Mouse (Mus musculus): Measurements from ENCODE around the gene Sowahc.

The Sowahc gene

DNA sequence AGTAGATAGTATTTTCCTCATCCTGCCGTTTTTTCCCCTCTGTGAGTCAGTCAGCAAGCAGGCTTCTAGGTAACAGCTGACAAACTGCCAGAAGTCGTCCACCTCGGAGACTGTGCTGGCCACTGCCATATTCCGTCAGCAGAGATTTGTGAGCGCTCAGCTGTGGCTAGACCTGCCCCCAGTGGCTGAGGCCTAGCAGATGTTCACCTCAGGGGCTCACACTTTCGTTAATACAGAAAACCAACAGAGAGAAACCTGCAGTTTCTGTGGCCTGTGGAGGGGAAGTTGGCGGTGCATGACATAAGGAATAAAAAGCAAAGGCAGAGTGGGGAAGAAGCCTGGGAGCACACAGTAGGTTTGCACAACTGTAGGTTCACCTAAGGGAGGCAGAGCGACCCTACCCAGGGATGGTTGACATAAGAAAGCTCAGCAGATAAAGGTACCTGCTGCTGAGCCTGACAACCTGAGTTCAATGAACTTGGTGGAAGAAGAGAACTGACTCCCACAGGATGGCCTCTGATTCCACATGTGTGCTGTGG is 31.9 kb downstream of the Sowahc start:
- no peak for DNase-seq (ENCODE audit: low spot score)

DNA sequence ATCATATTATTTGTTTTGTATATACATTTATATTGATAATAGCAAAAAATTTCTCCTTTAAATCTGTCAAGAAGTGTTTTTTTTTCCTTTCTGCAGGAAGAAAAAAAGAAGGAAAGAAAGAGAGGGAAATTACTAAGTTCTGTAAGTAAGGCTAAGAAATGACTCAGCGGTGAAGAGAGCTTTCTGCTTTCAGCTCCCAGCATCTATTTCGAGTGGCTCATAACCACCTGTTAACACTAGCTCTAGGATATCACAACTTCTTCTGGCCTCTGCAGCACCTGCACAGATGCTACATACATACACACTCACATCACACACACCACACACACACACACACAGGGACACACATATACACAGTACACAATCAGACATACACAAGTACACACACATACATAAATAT is 34.8 kb downstream of the Sowahc start:
- DNase-seq (ENCODE audit: low spot score), result no peak

DNA sequence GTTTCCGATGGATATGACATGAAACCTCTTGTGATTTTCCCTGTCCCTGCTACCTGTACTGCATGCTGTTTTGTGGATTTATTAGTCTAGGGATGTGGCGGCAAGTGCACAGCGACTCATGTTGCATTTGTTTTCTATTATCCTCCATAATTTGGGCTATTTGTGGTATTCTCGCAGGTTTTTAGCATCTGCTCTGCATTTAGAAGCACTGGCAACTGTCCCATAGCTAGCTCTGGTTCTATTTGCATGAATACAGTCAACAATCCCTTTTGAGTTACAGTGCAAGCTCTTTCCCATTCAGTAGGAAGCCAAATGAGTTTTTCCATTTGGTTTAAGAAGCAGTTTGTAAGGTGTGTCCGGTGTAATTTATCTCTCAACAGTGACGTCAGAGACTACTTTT is 37.8 kb downstream of the Sowahc start:
- no peak for DNase-seq (ENCODE audit: low spot score)

DNA sequence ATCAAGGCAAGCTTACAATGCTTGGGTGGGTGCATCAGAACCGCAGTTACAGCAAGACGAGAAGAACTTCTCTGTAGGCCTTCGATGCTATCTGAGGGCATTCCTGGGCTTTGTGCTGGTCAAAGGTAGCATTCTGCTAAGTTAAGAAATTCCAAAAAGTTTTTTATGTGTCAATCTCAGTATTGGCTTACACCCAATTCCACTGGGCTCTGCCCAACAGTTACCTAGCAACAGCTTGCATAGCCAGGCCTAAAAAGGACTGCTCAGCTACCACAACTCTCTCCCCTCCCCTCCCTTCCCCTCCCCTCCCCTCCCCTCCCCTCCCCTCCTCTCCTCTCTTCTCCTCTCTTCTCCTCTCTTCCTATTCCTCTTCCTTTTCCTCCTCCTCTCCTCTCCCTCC is 39.9 kb downstream of the Sowahc start:
- no peak for DNase-seq (ENCODE audit: low spot score)

DNA sequence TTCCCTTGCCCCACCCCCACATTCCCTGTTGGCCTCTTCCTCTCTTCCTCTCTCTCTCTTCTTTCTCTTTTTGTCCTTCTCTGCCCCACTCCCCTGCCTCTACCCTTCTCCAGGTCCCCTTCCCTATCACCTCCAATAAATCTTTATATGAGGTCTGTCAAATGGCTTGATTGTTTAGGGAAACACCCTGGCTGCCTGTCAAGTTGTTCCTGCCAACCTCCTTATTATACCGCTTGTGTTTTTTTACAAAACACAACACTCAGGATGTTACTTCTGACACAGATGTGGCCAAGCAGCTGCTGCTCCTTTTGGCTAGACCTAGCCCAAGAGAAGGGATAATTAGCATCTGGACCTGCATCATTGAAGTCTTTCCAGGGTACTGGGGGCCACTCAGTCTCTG is 40.3 kb downstream of the Sowahc start:
- DNase-seq (ENCODE audit: low spot score), result no peak

DNA sequence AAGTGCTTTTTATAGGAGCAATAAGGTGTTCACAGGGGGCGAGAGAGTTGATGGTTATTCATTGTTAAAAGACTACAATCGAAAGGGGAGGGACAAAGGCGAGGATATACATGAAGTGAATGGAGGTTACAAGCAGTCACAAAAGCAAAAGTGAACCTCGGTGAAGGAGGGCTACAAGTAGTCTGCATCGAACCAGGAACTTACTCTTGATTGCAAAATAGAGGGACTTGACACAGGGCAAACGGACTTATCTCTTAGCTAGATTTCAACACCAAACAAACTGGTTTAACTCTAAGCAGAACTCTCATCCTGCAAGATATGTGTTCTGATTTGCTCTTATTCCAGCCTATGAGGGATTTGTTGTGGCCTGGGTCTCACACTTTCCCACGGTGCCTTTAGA is 41.2 kb downstream of the Sowahc start:
- no peak for DNase-seq (ENCODE audit: low spot score)

DNA sequence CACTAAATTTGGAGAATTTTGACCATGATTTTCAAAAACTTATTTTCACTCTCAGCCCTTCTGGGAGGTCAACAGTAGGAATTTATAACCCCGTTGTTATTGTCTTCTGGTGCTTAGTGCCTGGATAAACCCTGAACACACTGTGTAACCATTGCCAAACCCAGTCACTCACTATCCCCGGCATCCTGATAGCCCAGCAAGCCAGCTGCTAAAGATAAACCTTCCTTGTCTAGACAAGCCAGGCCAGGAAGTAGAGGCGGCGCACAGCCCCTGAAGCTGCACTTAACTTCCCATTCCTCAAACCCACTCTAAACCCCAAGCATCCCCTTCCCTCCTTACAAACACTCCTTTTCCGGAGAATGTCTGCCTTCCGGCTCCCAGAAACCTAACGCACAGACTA is 43.3 kb downstream of the Sowahc start:
- DNase-seq (ENCODE audit: low spot score), result no peak

- no peak for DNase-seq (ENCODE audit: low spot score)
These were observed 43.9 kb downstream of the Sowahc start for GRCm38 (mm10) chr10:59265674-59266073.

DNA sequence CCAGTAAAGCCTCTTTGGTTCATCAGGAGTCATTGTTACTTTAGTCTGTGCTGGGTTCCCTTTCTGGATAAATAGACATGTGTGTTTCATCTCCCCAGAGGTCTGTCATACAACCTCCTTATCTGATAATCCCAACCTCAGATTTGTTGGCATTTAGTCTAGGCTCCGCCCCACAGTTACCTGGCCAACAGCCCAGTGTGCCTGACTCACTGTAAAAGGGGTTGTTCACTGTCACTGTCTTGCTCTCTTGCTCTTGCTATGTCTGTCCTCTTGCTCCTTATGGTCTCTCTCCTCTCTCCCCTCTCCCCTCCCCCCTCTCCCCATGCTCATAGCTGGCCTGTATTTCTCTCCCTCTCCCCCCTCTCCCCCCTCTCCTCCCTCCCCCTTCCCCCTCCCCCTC is 44.3 kb downstream of the Sowahc start:
- DNase-seq (ENCODE audit: low spot score), result no peak

GRCm38 (mm10) chr10:59267275-59267674 is 45.5 kb downstream of the Sowahc start:
- DNase-seq (ENCODE audit: low spot score), result no peak

DNA sequence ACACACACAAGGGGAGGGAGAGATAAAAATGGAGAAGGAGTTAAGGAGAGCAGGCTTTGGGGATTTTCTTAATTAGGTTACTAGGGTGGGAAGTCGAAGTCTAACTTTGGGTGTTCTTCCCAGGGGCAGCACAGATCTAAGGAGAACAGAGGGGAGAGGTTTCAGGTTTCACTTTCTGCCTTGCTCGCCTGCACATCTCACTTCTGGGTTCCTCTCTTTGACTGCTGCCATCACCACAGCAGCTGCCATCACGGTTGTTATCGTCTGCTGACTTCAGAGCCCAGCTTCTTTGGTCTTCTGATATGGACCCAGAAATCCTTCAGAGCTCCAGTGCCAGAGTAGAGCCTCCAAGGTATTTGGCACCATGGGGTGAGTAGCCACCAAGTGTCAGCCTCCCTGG is 46.4 kb downstream of the Sowahc start:
- DNase-seq (ENCODE audit: low spot score), result no peak

DNA sequence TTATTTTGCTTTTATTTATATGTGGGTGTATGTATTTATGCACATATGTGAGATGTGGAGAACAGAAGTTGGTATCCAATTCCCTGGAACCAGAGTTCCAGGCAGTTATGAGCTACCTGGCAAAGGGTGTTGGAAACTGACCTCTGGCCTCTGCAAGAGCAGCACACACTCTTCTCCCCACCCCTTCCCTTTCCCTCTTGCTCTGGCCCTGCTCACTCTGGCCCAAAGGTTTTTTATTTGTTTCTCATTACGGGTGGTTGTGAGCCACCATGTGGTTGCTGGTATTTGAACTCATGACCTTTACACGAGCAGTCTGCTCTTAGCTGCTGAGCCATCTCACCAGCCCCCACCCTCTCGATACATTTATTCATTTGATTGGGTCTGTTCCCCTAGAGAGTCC is 47.0 kb downstream of the Sowahc start:
- no peak for DNase-seq (ENCODE audit: low spot score)

GRCm38 (mm10) chr10:59275745-59276144 is 54.0 kb downstream of the Sowahc start:
- DNase-seq (ENCODE audit: low spot score), result no peak

Data from testis, postnatal 10 days (tissue).